Mouse (Mus musculus) bone marrow, adult 2 months (tissue): ENCODE data around the gene Cetn2.

ENCODE experiments used
- CTCF ChIP-seq: fragments of 200-500 bp; IDR thresholded peaks from 2 replicates; pipeline ENCODE4 v1.5.1; 2011; ENCODE audit warnings: low read length, control low read depth; ENCODE audit not compliant: control insufficient read depth, insufficient read depth
- POLR2A ChIP-seq: fragments of 200-500 bp; IDR thresholded peaks from 2 replicates; pipeline ENCODE4 v1.6.1; 2011; ENCODE audit warnings: low read depth, mild to moderate bottlenecking, control low read depth, low read length, borderline replicate concordance; ENCODE audit not compliant: control insufficient read depth

GRCm38 (mm10) chrX:72917884-72918681 lies at the start of gene Cetn2, which contains the start of gene Nsdhl:
- TF ChIP-seq CTCF (no peak), POLR2A (0 out of 2 replicates have a peak, but pooled peaks have one; percentile 20)
